Mouse (Mus musculus) limb, embryonic 11.5 days (tissue): ENCODE measurements around the gene Atp5h. TPM values are rescaled to one million over a fixed set of nuclear protein-coding genes. Genes with fewer than 3 reads are reported as not detected.

Experiments used
- microRNA-seq: library from miRNA; unstranded; fragments of <30 nt; microRNA quantifications from one replicate; pipeline ENCODE4, GENCODE M21; 2016
- polyA plus RNA-seq: library from polyadenylated mRNA; unstranded; fragments of >200 nt; fragmentation: Nextera tagmentation; extraction: Ambion mirVana; gene quantifications from 2 replicates; pipeline ENCODE4 v1.2.1, GENCODE M21; 2014

The Atp5h gene
- polyA plus RNA-seq, 1 experiment from 2014 or later = 943 TPM

Small RNA genes within 50 kb of the gene (microRNA-seq; reads per million reads assigned to microRNA genes)
- not detected for gene Mir3968

Other genes with a start within 250 kb of the Atp5h start
- gene Tmem104, start 232.5 kb downstream of the Atp5h start, polyA plus RNA-seq = 7.7 and 9.8 TPM in 2 replicates
- 17.1 and 21.0 TPM in 2 replicates for gene Nat9, start 232.1 kb downstream of the Atp5h start, polyA plus RNA-seq
- 0.04 and 0.06 TPM in 2 replicates for gene Grin2c, start 152.7 kb downstream of the Atp5h start, polyA plus RNA-seq
- 10.2 and 15.6 TPM in 2 replicates for gene Fdxr, start 142.9 kb downstream of the Atp5h start, polyA plus RNA-seq
- 0.04 and 0.11 TPM in 2 replicates for gene Fads6, start 122.3 kb downstream of the Atp5h start, polyA plus RNA-seq
- gene Otop2, start 112.8 kb downstream of the Atp5h start, polyA plus RNA-seq = not detected in 2 replicates
- not detected in 2 replicates for gene Ush1g, start 97.9 kb downstream of the Atp5h start, polyA plus RNA-seq
- gene Otop3, start 85.2 kb downstream of the Atp5h start, polyA plus RNA-seq = not detected in 2 replicates
- 1.6 and 2.5 TPM in 2 replicates for gene Hid1, start 52.2 kb downstream of the Atp5h start, polyA plus RNA-seq
- gene Cdr2l, start 38.0 kb downstream of the Atp5h start, polyA plus RNA-seq = 14.6 and 15.1 TPM in 2 replicates
- 187 and 197 TPM in 2 replicates for gene Mrpl58, start 16.2 kb downstream of the Atp5h start, polyA plus RNA-seq
- 17.6 and 23.5 TPM in 2 replicates for gene Kctd2, start 166 bp upstream of the Atp5h start, polyA plus RNA-seq
- gene Trim80, start 20.6 kb upstream of the Atp5h start, polyA plus RNA-seq = 0.21 TPM in 1 of 2 replicates, not detected in the other
- 0.09 and 0.26 TPM in 2 replicates for gene Slc16a5, start 42.5 kb upstream of the Atp5h start, polyA plus RNA-seq
- gene Armc7, start 55.7 kb upstream of the Atp5h start, polyA plus RNA-seq = 7.7 and 8.8 TPM in 2 replicates
- 58.2 and 60.9 TPM in 2 replicates for gene Nt5c, start 71.9 kb upstream of the Atp5h start, polyA plus RNA-seq
- gene Jpt1, start 94.4 kb upstream of the Atp5h start, polyA plus RNA-seq = 526 and 537 TPM in 2 replicates
- 1,466 and 1,467 TPM in 2 replicates for gene Sumo2, start 116.3 kb upstream of the Atp5h start, polyA plus RNA-seq
- 213 and 220 TPM in 2 replicates for gene Nup85, start 144.5 kb upstream of the Atp5h start, polyA plus RNA-seq
- 111 and 122 TPM in 2 replicates for gene Mrps7, start 184.0 kb upstream of the Atp5h start, polyA plus RNA-seq
- gene Gga3, start 184.1 kb upstream of the Atp5h start, polyA plus RNA-seq = 21.3 and 26.5 TPM in 2 replicates
- 18.0 and 19.3 TPM in 2 replicates for gene Mif4gd, start 193.0 kb upstream of the Atp5h start, polyA plus RNA-seq
- gene Slc25a19, start 208.3 kb upstream of the Atp5h start, polyA plus RNA-seq = 30.3 and 32.6 TPM in 2 replicates